ENCODE assay signal across 8 mouse cellular contexts in genomic region chr12:84773476-84773875, GRCm38 (mm10). TPM values are rescaled to one million over a fixed set of nuclear protein-coding genes. Genes with fewer than 3 reads are reported as not detected.
DNase-seq lines count a peak whose midpoint lies in the region; ATAC-seq lines count a peak whose summit lies in the region.

No protein-coding gene starts in this region.

- DNase-seq in lung, postnatal 4 days, result no peak
- no peak for DNase-seq in urinary bladder, postnatal 36 days (ENCODE audit: low spot score in 2 of 2)
- DNase-seq in layer of hippocampus, postnatal 36 days, result no peak
- no peak for DNase-seq in cerebellum, adult 11-12 months

- peak overlapping the region; percentile 1; the same call in 1 of the 2 replicates for H3K27ac ChIP-seq in lung, embryonic 16.5 days (ENCODE audit: low read length)
- H3K27ac ChIP-seq in embryonic facial prominence, embryonic 12.5 days, result peak overlapping the region; percentile 97; the same call in 1 of the 2 replicates
- H3K27ac ChIP-seq in hindbrain, embryonic 12.5 days, result peak overlapping the region; percentile 83

- peaks cover 14% of the 10 kb centered on the region for H3K4me1 ChIP-seq in lung, embryonic 16.5 days (replicated peaks; ENCODE audit: control insufficient read depth, insufficient read depth, low read length)
- H3K4me1 ChIP-seq in embryonic facial prominence, embryonic 12.5 days, result peaks cover 20% of the 10 kb centered on the region
- peaks cover 29% of the 10 kb centered on the region for H3K4me1 ChIP-seq in hindbrain, embryonic 12.5 days

- no peak; the same call in 1 of the 2 replicates for ATAC-seq in lung, embryonic 16.5 days (ENCODE audit: low read depth)
- no peak for ATAC-seq in embryonic facial prominence, embryonic 12.5 days (ENCODE audit: insufficient number of reproducible peaks, insufficient read depth, low FRiP score, low TSS enrichment)
- peak; percentile 9; the same call in 1 of the 2 replicates for ATAC-seq in hindbrain, embryonic 12.5 days (ENCODE audit: low FRiP score)
- ATAC-seq in megakaryocyte progenitor cell, adult 5-6 weeks (replicated peaks; ENCODE audit: poor library complexity), result peak; percentile 10

- peak overlapping the region; percentile 78 for H3K9ac ChIP-seq in lung, embryonic 16.5 days (ENCODE audit: low read length)
- H3K9ac ChIP-seq in embryonic facial prominence, embryonic 12.5 days, result peak overlapping the region; percentile 70
- peak overlapping the region; percentile 81 for H3K9ac ChIP-seq in hindbrain, embryonic 12.5 days

- peak overlapping the region; percentile 67 for H3K4me2 ChIP-seq in lung, embryonic 16.5 days (ENCODE audit: low read depth, low read length)
- peak overlapping the region; percentile 75 for H3K4me2 ChIP-seq in embryonic facial prominence, embryonic 12.5 days (replicated peaks)
- peak overlapping the region; percentile 62 for H3K4me2 ChIP-seq in hindbrain, embryonic 12.5 days (replicated peaks)

- under 1% methylated on average over 20 of the region's 20 CpGs for WGBS in lung, embryonic 16.5 days
- under 1% methylated on average over 20 of the region's 20 CpGs for WGBS in embryonic facial prominence, embryonic 12.5 days
- 1% methylated on average over 20 of the region's 20 CpGs for WGBS in hindbrain, embryonic 12.5 days

- no peaks in the 10 kb centered on the region for H3K27me3 ChIP-seq in lung, embryonic 16.5 days (ENCODE audit: control insufficient read depth, insufficient read depth, low read depth, low read length)
- no peaks in the 10 kb centered on the region for H3K27me3 ChIP-seq in embryonic facial prominence, embryonic 12.5 days
- no peaks in the 10 kb centered on the region for H3K27me3 ChIP-seq in hindbrain, embryonic 12.5 days

- no peaks in the 10 kb centered on the region for H3K36me3 ChIP-seq in lung, embryonic 16.5 days (ENCODE audit: control insufficient read depth, insufficient read depth, low read length)
- H3K36me3 ChIP-seq in embryonic facial prominence, embryonic 12.5 days, result peaks cover 3% of the 10 kb centered on the region; the same call in 1 of the 2 replicates
- H3K36me3 ChIP-seq in hindbrain, embryonic 12.5 days, result no peaks in the 10 kb centered on the region

- H3K9me3 ChIP-seq in lung, embryonic 16.5 days (ENCODE audit: control insufficient read depth, low read length), result no peaks in the 10 kb centered on the region
- H3K9me3 ChIP-seq in embryonic facial prominence, embryonic 12.5 days, result no peaks in the 10 kb centered on the region
- no peaks in the 10 kb centered on the region for H3K9me3 ChIP-seq in hindbrain, embryonic 12.5 days (replicated peaks)

- H3K4me3 ChIP-seq in lung, embryonic 16.5 days (ENCODE audit: low read length), result peak overlapping the region; percentile 69
- peak overlapping the region; percentile 78 for H3K4me3 ChIP-seq in embryonic facial prominence, embryonic 12.5 days
- peak overlapping the region; percentile 70 for H3K4me3 ChIP-seq in hindbrain, embryonic 12.5 days

RNA-seq across cellular contexts. Expression of gene Isca2, which starts 0.4 kb away (rescaled TPM):
- polyA plus RNA-seq in lung, embryonic 16.5 days (2015; fragmentation: Nextera tagmentation; extraction: Ambion mirVana), result 133 and 148 TPM in 2 replicates
- 147 and 159 TPM in 2 replicates for polyA plus RNA-seq in embryonic facial prominence, embryonic 12.5 days (2016; fragmentation: Nextera tagmentation; extraction: Ambion mirVana)
- polyA plus RNA-seq in hindbrain, embryonic 12.5 days (2016; fragmentation: Nextera tagmentation; extraction: Ambion mirVana), result 135 and 147 TPM in 2 replicates
- 98.8 and 111 TPM in 2 replicates for total RNA-seq in megakaryocyte progenitor cell, adult 5-6 weeks (2015)
- total RNA-seq in megakaryocyte progenitor cell, adult 5-6 weeks (2017), result 53.8 and 67.5 TPM in 2 replicates
- total RNA-seq in layer of hippocampus, postnatal 36 days (2021), result 10 to 100 TPM; 54.7 to 58.6 TPM

RNA-seq across cellular contexts. Expression of gene Npc2, which starts 0.5 kb away (rescaled TPM):
- 185 and 217 TPM in 2 replicates for polyA plus RNA-seq in lung, embryonic 16.5 days (2015; fragmentation: Nextera tagmentation; extraction: Ambion mirVana)
- 73.8 and 75.0 TPM in 2 replicates for polyA plus RNA-seq in embryonic facial prominence, embryonic 12.5 days (2016; fragmentation: Nextera tagmentation; extraction: Ambion mirVana)
- 78.8 and 79.5 TPM in 2 replicates for polyA plus RNA-seq in hindbrain, embryonic 12.5 days (2016; fragmentation: Nextera tagmentation; extraction: Ambion mirVana)
- total RNA-seq in megakaryocyte progenitor cell, adult 5-6 weeks (2015), result 98.8 and 112 TPM in 2 replicates
- 65.3 and 70.9 TPM in 2 replicates for total RNA-seq in megakaryocyte progenitor cell, adult 5-6 weeks (2017)
- total RNA-seq in layer of hippocampus, postnatal 36 days (2021), result 10 to 100 TPM; 27.4 to 28.6 TPM

Comparison
In these comparisons a context has a peak if more than half of its experiments do, and no peak if none do; other contexts are left out.
1. ATAC-seq: peak in hindbrain, embryonic 12.5 days (single experiment) and megakaryocyte progenitor cell, adult 5-6 weeks (single experiment); none in lung, embryonic 16.5 days (single experiment) and embryonic facial prominence, embryonic 12.5 days (single experiment).
2. H3K27ac ChIP-seq: peak in every context shown above with its lines; median percentile 97 in embryonic facial prominence, embryonic 12.5 days; 83 in hindbrain, embryonic 12.5 days; 1 in lung, embryonic 16.5 days.
3. Peak in every context shown above with its lines, with median percentiles within 50 percentile points of each other: H3K4me2 ChIP-seq, H3K4me3 ChIP-seq and H3K9ac ChIP-seq.